Mouse (Mus musculus) Muller cell, postnatal 12 days (primary cell): ENCODE data around the gene Ubr1.
"Not testable (repeated sequence)": the region's sequence is repeated elsewhere in the genome, so short reads cannot be mapped to it uniquely, and the experiment has no call there.

Experiments
- DNase-seq: peaks from one replicate; pipeline ENCODE4 v3.0.0-alpha.2; 2015; ENCODE audit errors: inconsistent ontology term

Gene Ubr1

GRCm38 (mm10) chr2:120970559-120971080, at the start of gene Ubr1:
TSS of gene Ubr1 (minus strand) at chr2:120970715.
- peak; percentile 88 for DNase-seq

DNA sequence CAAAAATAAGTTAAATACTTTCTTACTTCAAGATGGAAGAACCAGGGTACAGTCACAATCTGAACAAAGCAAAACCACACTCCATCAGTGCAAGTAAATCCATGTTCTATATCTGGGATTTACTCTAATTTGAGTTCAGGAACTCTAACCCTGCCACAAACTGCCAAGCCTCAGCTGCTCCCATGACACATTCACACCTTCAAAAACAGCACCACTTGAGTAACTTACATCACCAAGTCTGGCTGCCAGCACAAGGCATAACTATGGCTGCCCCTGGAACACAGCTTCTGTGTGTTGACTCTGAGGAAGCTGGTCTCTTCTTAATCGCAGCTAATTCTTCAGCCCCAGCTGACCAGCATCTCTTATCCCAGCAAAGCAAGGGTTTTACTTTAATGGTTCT, 46.6 kb upstream of the Ubr1 start:
- DNase-seq = no peak

DNA sequence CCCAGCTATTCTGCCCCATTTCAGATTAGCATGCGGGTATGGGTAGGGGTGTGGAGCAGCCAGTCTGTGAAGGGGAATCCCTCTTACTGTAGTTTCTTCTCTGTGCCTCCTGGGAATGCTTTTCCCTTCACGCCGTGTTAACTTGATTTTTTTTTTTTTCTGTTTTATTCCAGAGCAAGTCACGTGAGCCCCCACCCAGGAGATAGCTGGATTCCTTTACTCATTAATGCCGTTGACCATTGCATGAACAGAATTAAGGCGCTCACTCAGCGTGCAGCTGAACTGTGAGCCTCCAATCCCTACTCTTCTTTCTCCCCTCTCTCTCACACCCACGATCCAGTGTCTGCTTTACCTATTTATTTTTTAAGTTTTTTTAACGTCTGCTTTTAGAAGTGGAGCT, 45.7 kb upstream of the Ubr1 start:
- DNase-seq = no peak

DNA sequence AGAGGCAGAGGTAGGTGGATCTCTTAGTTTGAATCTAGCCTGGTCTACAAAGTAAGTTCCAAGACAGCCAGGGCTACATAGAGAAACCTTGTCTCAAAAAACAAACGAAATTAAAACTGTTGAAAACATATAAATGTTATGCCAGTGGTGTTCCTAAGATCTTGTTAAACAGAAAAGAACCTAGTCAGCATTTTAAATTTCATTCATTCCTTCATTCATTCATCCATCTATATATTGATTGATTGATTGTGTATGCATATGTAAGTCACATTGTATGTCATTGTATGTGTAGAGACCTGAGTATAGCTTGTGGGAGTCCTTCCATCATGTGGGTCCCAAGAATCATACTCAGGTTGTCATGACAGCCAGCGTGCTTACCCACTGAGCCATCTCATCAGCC, 45.0 kb upstream of the Ubr1 start:
- DNase-seq = no peak

DNA sequence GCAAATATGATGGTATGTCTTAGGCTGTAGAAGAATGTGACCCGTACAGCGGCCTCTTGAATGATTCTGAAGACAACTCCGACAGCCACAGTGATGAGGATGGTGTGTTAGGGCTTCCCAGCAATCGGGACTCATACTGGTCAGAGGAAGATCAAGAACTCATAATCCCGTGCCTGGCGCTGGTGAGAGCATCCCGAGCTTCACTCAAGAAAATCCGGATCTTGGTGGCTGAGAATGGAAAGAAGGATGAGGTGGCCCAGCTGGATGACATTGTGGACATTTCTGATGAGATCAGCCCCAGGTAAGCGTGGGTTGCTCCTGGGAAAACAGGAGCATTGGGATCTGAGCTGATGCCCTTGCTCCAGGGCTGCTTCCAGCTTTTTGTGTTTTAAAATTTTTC, 42.2 kb upstream of the Ubr1 start:
- no peak for DNase-seq

DNA sequence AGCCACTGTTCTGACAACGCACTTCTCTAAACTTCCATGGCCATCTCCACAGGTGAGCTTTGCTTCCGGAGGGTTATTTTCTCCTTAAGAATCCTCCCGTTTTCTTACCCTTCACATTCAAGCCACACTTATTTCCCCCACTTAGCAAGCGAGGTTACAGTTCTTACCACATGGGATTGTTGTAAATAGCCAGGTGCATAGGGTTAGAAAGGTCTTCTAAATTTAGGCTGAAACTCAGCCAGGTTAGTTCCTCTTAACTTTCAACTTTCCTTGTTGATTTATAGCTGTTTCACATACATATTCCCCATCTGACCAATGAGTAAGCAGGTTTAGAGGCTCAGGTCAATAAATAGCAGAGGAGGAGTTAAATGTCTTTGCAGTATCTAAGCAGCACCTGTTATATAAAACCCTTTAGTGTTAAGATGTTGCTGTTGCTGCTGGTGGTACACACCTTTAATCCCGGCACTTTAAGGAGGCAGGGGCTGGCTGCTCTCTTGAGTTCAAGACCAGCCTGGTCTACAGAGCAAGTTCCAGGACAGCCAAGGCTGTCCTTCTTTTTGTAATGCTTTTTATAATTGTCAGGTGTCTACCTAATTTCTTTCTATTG, 38.7 kb upstream of the Ubr1 start:
- DNase-seq = no peak

- no peak for DNase-seq
These were observed 38.1 kb upstream of the Ubr1 start for GRCm38 (mm10) chr2:121008664-121009007.

GRCm38 (mm10) chr2:121007925-121008663, 37.6 kb upstream of the Ubr1 start, which contains the start of gene Ccndbp1:
TSS of gene Ccndbp1 (plus strand) at chr2:121008403.
- peak; percentile 93 for DNase-seq

- no peak for DNase-seq
These were observed 36.5 kb upstream of the Ubr1 start for GRCm38 (mm10) chr2:121006986-121007385.

- no peak for DNase-seq
These were observed 33.7 kb upstream of the Ubr1 start for GRCm38 (mm10) chr2:121004018-121004811.

GRCm38 (mm10) chr2:121003586-121003985, 33.1 kb upstream of the Ubr1 start:
- DNase-seq = no peak

DNA sequence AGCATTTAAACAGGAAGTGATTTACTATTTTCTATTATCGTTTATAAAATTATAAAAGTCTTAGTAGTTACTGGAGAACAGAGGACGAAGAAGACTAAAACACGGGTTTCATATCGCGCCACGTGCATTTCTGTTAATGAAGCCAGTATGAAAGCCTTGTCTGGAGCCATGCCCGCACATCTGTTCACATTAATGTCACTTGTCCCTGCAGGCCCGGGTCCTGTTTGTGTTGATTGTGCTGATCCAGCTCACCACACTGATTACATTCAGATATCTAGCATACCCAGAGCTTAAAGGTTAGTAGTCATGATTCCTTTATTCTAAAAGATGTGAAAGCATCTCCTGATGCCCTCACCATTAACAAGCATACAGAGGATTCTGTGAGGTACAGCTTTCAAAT, 28.3 kb upstream of the Ubr1 start:
- DNase-seq = no peak

- not testable (repeated sequence) for DNase-seq
These were observed 26.1 kb upstream of the Ubr1 start for GRCm38 (mm10) chr2:120996607-120997006.

- DNase-seq = no peak
These were observed 20.7 kb upstream of the Ubr1 start for GRCm38 (mm10) chr2:120991196-120991595.

DNA sequence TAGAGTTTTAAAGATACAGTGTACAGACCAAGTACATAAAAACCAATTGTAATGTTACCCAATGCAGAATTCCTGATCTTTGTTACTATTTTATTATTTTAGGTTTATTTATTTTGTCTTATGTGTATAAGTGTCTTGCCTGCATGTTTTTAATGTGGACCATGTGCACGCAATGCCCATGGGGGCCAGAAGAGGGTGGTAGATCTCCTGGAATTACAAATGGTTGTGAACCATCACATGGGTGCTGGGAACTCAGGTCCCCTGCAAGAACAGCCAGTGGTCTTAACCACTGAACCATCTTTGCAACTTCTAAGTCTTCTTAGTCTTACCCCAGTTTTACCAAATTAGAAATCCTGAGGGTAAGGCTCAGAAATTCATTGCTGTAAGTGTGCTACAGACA, 14.7 kb upstream of the Ubr1 start:
- no peak for DNase-seq

DNA sequence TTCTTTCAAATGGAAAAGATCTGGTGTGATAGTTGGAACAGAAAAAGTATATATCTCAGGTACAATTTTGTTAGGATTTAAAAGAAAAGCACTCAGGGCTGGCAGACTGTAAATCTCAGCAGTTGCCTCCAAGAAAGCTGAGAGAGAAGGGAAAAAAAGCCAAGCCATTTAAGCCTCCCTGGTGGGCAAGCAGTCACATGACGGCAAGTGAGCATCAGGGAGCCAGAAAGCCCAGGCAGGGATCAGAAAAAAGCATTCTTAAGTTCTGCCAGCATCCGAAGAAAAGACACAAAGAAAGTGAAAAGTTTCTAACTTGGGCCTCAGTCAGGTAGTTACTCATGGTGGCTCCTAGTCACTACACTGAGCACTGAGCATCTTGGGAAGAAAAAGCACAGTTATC, 13.1 kb upstream of the Ubr1 start:
- DNase-seq = no peak

DNA sequence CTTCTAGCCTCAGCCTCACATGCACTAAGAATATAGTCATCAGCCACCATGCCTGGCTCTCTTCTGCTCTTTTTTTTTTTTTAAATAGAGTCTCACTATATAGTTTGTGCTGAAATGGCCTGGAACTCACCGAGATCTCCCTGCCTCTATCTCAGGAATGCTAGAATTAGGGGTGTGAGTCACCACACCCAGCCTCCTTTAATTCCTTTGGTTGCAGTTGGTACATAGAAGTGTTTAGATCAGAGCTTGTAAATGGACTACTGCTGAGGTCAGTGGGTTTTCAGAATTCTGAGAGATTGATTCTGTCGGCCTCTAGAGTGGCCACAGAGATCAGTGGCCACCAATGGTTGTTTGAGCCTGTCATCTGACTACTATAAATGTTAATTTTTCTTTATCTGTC, 10.3 kb upstream of the Ubr1 start:
- DNase-seq = peak; percentile 69

DNA sequence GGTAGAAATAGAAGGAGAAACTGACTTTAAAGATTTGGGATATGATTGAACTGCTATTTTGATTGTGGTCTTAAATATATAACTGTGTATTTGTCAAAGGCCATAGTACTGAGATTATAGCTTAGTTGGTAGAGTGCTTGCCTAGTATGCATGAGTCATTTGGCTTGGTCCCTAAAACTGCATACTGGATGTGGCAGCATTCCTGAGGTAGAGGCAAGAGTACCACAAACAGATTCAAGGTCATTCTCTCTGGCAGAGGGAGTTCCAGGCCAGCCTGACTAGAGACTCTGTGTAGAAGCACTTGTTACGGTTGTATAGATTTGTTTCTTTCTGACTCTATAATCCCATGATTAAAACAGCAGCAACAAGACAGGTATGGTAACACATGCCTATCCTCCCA, 9.3 kb upstream of the Ubr1 start:
- peak; percentile 79 for DNase-seq

DNA sequence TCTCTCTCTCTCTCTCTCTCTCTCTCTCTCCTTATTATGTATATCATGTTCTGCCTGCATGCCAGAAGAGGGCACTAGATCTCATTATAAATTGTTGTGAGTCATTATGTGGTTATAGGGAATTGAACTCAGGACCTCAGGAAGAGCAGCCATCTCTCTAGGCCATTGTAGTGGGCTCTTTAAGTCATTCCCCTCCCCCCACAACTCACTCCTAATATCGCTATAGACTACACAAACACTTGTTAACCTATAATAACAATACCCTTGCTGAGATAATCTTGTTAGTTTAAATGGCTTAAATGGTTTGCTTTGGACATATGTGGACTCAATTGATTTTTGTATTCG, 8.2 kb upstream of the Ubr1 start:
- DNase-seq = peak; percentile 47

DNA sequence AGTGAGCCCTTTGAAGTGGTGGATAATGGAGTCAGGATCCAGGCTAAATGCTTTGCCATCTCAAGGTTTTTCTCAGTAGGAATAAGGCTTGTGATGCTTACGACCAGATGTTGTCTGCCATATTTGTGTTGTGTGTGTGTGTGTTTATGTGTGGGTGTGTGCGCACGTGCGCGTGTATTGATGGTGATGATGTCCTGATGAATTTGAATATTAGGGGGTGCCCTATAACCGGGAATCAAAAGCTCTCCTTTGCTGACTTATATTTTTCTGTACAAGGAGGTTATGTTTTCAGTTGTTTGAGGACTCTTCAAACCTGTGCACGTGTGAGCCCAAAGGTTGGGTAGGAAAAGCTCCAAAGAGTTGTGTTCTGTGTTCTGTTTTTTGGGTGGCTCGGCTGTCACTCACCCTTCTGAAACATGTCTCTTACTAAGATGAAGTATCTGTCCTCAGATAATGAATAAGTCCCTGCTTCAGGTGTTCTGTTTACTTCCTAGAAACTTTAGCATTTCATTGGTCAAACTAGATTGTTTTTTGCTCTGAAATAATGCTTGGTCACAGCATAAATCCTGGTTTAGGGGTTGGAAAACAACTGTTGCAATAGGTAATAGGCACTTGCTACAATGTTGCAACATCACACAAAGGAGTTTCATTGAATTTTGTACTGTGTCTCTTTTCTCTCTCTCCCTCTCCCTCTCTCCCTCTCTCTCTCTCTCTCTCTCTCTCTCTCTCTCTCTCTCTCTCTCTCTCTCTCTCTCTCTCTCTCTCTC, 7.6 kb upstream of the Ubr1 start:
- no peak for DNase-seq

DNA sequence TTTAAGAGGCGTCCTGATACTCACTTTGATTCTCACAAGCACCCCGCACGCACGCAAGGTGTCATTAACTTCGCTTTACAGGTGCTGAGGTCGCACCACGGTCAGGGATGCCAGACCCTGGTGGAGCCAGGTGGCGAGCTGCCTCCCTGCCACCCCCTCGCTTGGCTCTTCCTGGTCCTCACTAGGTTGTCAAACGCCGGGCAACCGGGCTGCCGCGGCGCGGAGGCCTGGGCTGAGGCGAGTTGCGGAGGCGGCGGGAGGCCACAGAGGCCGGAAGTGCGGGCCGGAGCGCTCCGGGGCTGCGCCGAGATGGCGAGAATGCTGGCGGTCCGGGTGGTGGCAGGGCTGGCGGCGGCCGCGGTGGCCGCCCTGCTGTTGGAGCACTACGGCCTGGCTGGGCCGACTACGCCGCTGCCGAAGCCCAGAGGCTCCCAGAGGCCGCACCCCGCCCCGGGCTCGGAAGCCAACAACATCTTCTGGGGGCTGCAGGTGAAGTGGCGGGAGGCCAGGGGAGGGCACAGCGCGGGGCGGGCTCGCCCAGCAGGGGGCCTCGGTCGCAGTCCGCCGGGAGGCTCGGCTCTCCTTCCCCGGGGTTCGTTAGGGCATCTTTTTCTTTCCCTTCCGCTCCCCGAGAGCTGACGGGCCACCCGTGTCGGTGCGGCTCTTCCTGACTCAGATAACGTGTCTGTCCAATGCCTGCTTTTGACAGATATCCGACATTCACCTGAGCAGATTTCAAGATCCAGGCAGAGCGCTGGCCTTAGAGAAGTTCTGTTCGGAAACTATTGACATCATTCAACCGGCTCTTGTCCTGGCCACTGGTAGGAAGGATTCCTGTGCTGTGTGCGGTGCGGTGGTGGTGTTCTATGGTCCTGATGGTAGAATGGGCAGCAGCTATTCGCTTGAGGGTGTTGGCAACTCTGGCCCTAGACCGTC, 6.7 kb upstream of the Ubr1 start, which contains the start of gene Tmem62:
Tmem62 (plus strand) TSS at position 28 of the 936 bp plus-strand sequence.
- peak; percentile 81 for DNase-seq
